Comparison of ENCODE assay signal across 10 mouse cellular contexts in the genomic region with DNA sequence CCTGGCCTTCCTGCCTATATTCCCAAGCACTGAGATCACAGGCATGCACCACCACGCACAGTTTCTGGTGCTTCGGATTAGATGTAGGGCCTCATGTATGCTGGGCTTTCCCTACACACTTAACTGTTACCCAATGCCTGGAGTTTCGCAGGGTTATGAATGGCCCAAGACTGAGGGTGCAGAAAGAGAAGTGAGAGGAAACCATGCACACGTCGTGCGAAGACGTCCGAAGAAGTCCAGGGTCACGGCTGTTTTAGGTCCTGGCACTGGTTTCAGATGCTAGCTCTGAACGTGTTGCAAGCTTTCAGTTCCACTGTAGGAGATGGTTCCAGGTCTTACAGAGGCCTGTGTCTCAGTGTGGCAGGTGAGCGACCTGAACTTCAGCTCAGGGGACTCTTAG. TPM values are rescaled to one million over a fixed set of nuclear protein-coding genes. Genes with fewer than 3 reads are reported as not detected.
DNase-seq lines count a peak whose midpoint lies in the region; ATAC-seq and TF ChIP-seq lines count a peak whose summit lies in the region.
"Had no signal": no experiment of that assay in that cellular context is flagged by ENCODE, and none has a peak within 500 bp of the region (broad histone marks: within the 10 kb centered on the region; RNA-seq: fewer than 3 reads in every experiment).

No protein-coding gene starts in this region.

- H3K9ac ChIP-seq in liver, adult 2 months (ENCODE audit: low read depth, low read length), result no peak overlapping the region
- H3K9ac ChIP-seq: hindbrain, embryonic 13.5 days had no signal

- H3K79me2 ChIP-seq in liver, adult 2 months (ENCODE audit: control insufficient read depth, insufficient read depth, low read length), result no peaks in the 10 kb centered on the region

- no peak overlapping the region; the same call in 1 of the 2 replicates for H3K27ac ChIP-seq in liver, adult 2 months (replicated peaks; ENCODE audit: insufficient read depth, low read depth, low read length)
- H3K27ac ChIP-seq in bone marrow macrophage, adult 2 months (ENCODE audit: insufficient read depth, low read depth, low read length), result peak overlapping the region; percentile 99
- peak overlapping the region; percentile 70 for H3K27ac ChIP-seq in embryonic fibroblast, embryonic 13.5 days (ENCODE audit: insufficient read depth, low read length)
- H3K27ac ChIP-seq: gastrocnemius, adult 2 months; hindbrain, embryonic 13.5 days had no signal

- no peak overlapping the region for H3K4me3 ChIP-seq in liver, adult 2 months (ENCODE audit: insufficient read depth, low read depth, low read length)
- H3K4me3 ChIP-seq in bone marrow macrophage, adult 2 months (ENCODE audit: insufficient read depth, low read length), result peak overlapping the region; percentile 30
- H3K4me3 ChIP-seq in embryonic fibroblast, embryonic 13.5 days (ENCODE audit: insufficient read depth, low read length), result no peak overlapping the region
- H3K4me3 ChIP-seq: gastrocnemius, adult 2 months; hindbrain, embryonic 13.5 days had no signal

- TF ChIP-seq POLR2A in liver, adult 2 months (IDR thresholded peaks at IDR 0.05; ENCODE audit: extremely low read depth, insufficient read depth, low read length), result no peak
- TF ChIP-seq POLR2A in bone marrow macrophage, adult 2 months (IDR thresholded peaks at IDR 0.05; ENCODE audit: borderline replicate concordance, low read depth, low read length), result no peak
- no peak for TF ChIP-seq POLR2A in embryonic fibroblast, embryonic 13.5 days (IDR thresholded peaks at IDR 0.05; ENCODE audit: low read depth, low read length)

- WGBS in liver, adult 2 months, result 76% methylated on average over 11 of the region's 11 CpGs

- ATAC-seq in megakaryocyte progenitor cell, adult 5-6 weeks (replicated peaks; ENCODE audit: poor library complexity), result peak; percentile 86

- DNase-seq in liver, adult 2 months (ENCODE audit: extremely low read depth, low read depth, low spot score), result peak; percentile 31
- DNase-seq in liver, result no peak
- DNase-seq in retina, postnatal 1 day, result no peak
- DNase-seq in adrenal gland, postnatal 4 days (ENCODE audit: low spot score in 2 of 2), result no peak
- DNase-seq: embryo, embryonic 11 days had no signal

- no peaks in the 10 kb centered on the region for H3K36me3 ChIP-seq in liver, adult 2 months (ENCODE audit: control insufficient read depth, insufficient read depth, low read length)
- H3K36me3 ChIP-seq: hindbrain, embryonic 13.5 days had no signal

- H3K27me3 ChIP-seq in liver, adult 2 months (ENCODE audit: control insufficient read depth, insufficient read depth, low read length), result no peaks in the 10 kb centered on the region; the same call in 1 of the 2 replicates

- H3K4me1 ChIP-seq in liver, adult 2 months (ENCODE audit: control insufficient read depth, insufficient read depth, low read length), result no peaks in the 10 kb centered on the region
- H3K4me1 ChIP-seq in bone marrow macrophage, adult 2 months (ENCODE audit: control insufficient read depth, insufficient read depth, low read length), result peaks cover 38% of the 10 kb centered on the region
- H3K4me1 ChIP-seq in embryonic fibroblast, embryonic 13.5 days (ENCODE audit: control insufficient read depth, insufficient read depth, low read length), result peaks cover 11% of the 10 kb centered on the region

- no peak for TF ChIP-seq CTCF in liver, adult 2 months (IDR thresholded peaks at IDR 0.05; ENCODE audit: low read depth, low read length)
- no peak for TF ChIP-seq CTCF in bone marrow macrophage, adult 2 months (IDR thresholded peaks at IDR 0.05; ENCODE audit: low read depth, low read length)
- no peak for TF ChIP-seq CTCF in embryonic fibroblast, embryonic 13.5 days (IDR thresholded peaks at IDR 0.05; ENCODE audit: borderline replicate concordance, insufficient read depth, low read length)

RNA-seq across cellular contexts. Expression of a gene that starts 21.2 kb away (rescaled TPM):
- 5.3 and 7.5 TPM in 2 replicates for total RNA-seq in liver, adult 2 months (2014; rRNA removed)
- 5.0 and 5.7 TPM in 2 replicates for polyA plus RNA-seq in liver, adult 2 months (2012; rRNA removed)
- polyA plus RNA-seq in bone marrow macrophage, adult 2 months (2012; ENCODE audit: insufficient read depth, insufficient read length, missing spikeins), result 6.4 and 6.8 TPM in 2 replicates
- polyA plus RNA-seq in embryonic fibroblast, embryonic 13.5 days (2011; ENCODE audit: insufficient read length, low read depth, missing spikeins), result 21.8 and 30.0 TPM in 2 replicates
- total RNA-seq in megakaryocyte progenitor cell, adult 5-6 weeks (2015), result 13.8 and 22.6 TPM in 2 replicates
- total RNA-seq in megakaryocyte progenitor cell, adult 5-6 weeks (2017), result 8.4 and 9.3 TPM in 2 replicates
- 10 to 100 TPM; 93.3 to 97.8 TPM for total RNA-seq in adrenal gland, postnatal 4 days (2021)
